Mouse (Mus musculus): ENCODE data around the gene Shmt2. TPM values are rescaled to one million over a fixed set of nuclear protein-coding genes. Genes with fewer than 3 reads are reported as not detected.
A peak's percentile ranks its signal among the peaks of the same experiment; 100 is the strongest.

Shmt2 gene
- 56.2 and 64.8 TPM in 2 replicates for polyA plus RNA-seq (2015; fragmentation: Nextera tagmentation; extraction: Ambion mirVana)

DNA sequence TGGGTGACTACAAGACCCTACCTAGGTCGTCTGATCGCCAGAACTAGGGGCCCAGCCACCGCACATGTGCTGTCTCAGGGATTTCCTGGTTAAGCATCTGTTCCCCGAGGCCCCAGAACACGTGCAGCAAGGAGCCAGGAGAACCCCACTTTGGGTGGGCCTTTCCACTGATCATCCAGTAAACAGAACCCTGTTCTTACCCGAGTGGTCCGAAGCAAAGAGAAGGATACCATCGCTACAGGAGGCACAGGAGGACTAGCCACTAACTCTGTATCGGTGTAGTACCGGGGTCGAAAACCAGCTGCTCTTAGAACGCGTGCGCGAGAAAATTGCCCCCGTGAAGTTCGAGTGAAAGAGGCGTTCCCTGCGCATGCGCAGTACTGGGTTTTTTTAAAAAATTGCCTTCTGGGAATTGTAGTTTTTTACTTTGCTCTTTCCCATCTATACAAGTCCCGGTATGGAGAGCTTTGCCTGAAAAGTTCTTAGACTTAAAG lies at the start of gene Shmt2:
Shmt2 (minus strand) TSS at position 357 of the 494 bp plus-strand sequence.
- H3K36me3 ChIP-seq = peaks cover 10% of the 10 kb centered on the region
- H3K4me3 ChIP-seq = peak within 1 kb of the TSS; percentile 56
- peak within 1 kb of the TSS; percentile 56 for H3K9ac ChIP-seq
- peak; percentile 64 for ATAC-seq (ENCODE audit: low FRiP score, low read depth)
- H3K9me3 ChIP-seq = no peaks in the 10 kb centered on the region
- no peak within 1 kb of the TSS for H3K27ac ChIP-seq (replicated peaks)
- under 1% methylated on average over 21 of the region's 21 CpGs for WGBS
- peaks cover 47% of the 10 kb centered on the region for H3K4me1 ChIP-seq (replicated peaks)
- H3K4me2 ChIP-seq = peak within 1 kb of the TSS; percentile 89
- H3K27me3 ChIP-seq = no peaks in the 10 kb centered on the region

- H3K9ac ChIP-seq = no peak overlapping the region
- no peaks in the 10 kb centered on the region for H3K4me1 ChIP-seq (replicated peaks)
- H3K4me2 ChIP-seq = no peak overlapping the region
- H3K27me3 ChIP-seq = no peaks in the 10 kb centered on the region
- H3K27ac ChIP-seq (replicated peaks) = no peak overlapping the region
- WGBS = 89% methylated on average over 17 of the region's 17 CpGs
- peaks cover 80% of the 10 kb centered on the region for H3K36me3 ChIP-seq
- ATAC-seq (ENCODE audit: low FRiP score, low read depth) = no peak
- H3K4me3 ChIP-seq = no peak overlapping the region
- H3K9me3 ChIP-seq = no peaks in the 10 kb centered on the region
Observed at GRCm38 (mm10) chr10:127570937-127571641, 48.8 kb upstream of the Shmt2 start.

DNA sequence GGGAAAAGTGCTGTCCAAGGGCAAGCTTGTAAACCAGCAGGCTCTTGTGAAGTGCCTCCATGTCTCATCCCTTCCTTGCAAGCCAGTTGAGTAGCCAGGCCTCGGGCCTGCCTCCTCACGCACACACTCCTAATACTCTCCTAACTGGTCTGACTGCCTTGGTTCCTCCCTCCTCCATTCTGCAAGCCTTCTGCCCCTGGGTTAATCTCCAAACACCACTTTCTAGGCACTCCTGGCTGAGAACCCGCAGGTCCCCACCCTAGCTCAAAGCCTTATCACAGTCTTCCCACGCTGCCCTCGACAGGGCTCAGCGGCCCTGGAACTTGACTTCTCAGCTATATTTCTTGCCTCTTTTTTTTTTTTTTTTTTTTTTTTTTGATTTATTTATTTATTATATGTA lies 48.1 kb upstream of the Shmt2 start:
- Histone ChIP-seq H3K9ac (no peak overlapping the region), H3K4me1 (replicated peaks) (no peaks in the 10 kb centered on the region), H3K9me3 (no peaks in the 10 kb centered on the region), H3K27me3 (no peaks in the 10 kb centered on the region), H3K4me3 (no peak overlapping the region), H3K36me3 (peaks cover 79% of the 10 kb centered on the region), H3K4me2 (no peak overlapping the region), H3K27ac (replicated peaks) (no peak overlapping the region)
- WGBS = 89% methylated on average over 6 of the region's 6 CpGs
- no peak for ATAC-seq (ENCODE audit: low FRiP score, low read depth)

GRCm38 (mm10) chr10:127569450-127569849 lies 47.2 kb upstream of the Shmt2 start:
- Histone ChIP-seq H3K36me3 (peaks cover 74% of the 10 kb centered on the region), H3K27ac (replicated peaks) (no peak overlapping the region), H3K27me3 (no peaks in the 10 kb centered on the region), H3K4me2 (no peak overlapping the region), H3K4me3 (no peak overlapping the region), H3K9ac (no peak overlapping the region), H3K4me1 (replicated peaks) (no peaks in the 10 kb centered on the region), H3K9me3 (no peaks in the 10 kb centered on the region)
- ATAC-seq (ENCODE audit: low FRiP score, low read depth) = no peak
- 37% methylated on average over 3 of the region's 3 CpGs for WGBS

- Histone ChIP-seq H3K36me3 (peaks cover 73% of the 10 kb centered on the region), H3K27ac (replicated peaks) (no peak overlapping the region), H3K4me3 (no peak overlapping the region), H3K27me3 (no peaks in the 10 kb centered on the region), H3K9ac (no peak overlapping the region), H3K4me1 (replicated peaks) (no peaks in the 10 kb centered on the region), H3K9me3 (no peaks in the 10 kb centered on the region), H3K4me2 (no peak overlapping the region)
- ATAC-seq (ENCODE audit: low FRiP score, low read depth) = no peak
- 95% methylated on average over 28 of the region's 28 CpGs for WGBS
Observed at GRCm38 (mm10) chr10:127566553-127567326, 44.5 kb upstream of the Shmt2 start.

DNA sequence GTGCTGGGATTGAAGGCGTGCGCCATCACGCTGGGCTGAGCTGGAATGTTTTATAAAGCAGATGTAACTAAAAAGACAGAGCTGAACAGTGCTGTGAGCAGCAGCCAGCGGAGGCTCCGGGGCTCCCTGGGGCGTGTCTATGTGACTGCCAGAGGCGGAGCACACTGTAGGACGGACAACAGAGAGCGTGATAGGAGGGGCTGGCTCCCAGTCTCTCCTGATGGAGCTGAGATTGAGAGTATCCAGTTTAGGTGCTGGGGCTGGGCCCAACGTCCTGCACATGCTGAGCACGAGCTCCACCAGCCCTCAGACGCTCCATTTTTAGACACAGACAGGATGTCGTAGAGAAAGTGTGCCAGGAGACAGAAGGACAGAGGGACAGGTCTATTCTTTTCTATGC lies 42.1 kb upstream of the Shmt2 start:
- no peak for ATAC-seq (ENCODE audit: low FRiP score, low read depth)
- 49% methylated on average over 13 of the region's 13 CpGs for WGBS
- Histone ChIP-seq H3K9ac (no peak overlapping the region), H3K4me3 (no peak overlapping the region), H3K4me2 (no peak overlapping the region), H3K36me3 (peaks cover 84% of the 10 kb centered on the region), H3K27ac (replicated peaks) (0 out of 2 replicates have a peak overlapping the region, but pooled peaks have one; percentile 11), H3K9me3 (no peaks in the 10 kb centered on the region), H3K4me1 (replicated peaks) (no peaks in the 10 kb centered on the region), H3K27me3 (no peaks in the 10 kb centered on the region)

DNA sequence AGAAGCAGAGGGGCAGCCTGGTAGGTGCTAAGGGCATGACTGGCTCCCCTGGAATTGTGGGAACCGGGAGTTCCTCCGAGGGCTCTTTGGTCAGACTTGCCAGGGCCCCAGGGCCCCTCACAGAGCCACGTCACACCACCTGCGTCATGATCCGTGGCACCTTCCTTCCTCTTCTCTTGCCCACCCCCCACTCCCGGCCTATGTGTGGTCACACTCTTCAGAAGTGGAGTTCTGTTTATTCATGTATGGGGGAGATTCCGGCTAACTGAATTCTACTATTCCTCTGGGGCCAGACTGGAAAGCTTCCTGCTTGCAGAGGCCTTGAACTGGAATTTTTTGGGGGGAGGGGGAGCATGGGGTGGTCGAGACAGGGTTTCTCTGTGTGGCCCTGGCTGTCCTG lies 41.6 kb upstream of the Shmt2 start:
- Histone ChIP-seq H3K36me3 (peaks cover 86% of the 10 kb centered on the region), H3K4me1 (replicated peaks) (no peaks in the 10 kb centered on the region), H3K27ac (replicated peaks) (0 out of 2 replicates have a peak overlapping the region, but pooled peaks have one; percentile 11), H3K4me2 (no peak overlapping the region), H3K9ac (no peak overlapping the region), H3K27me3 (no peaks in the 10 kb centered on the region), H3K9me3 (no peaks in the 10 kb centered on the region), H3K4me3 (no peak overlapping the region)
- WGBS = 82% methylated on average over 8 of the region's 8 CpGs
- no peak for ATAC-seq (ENCODE audit: low FRiP score, low read depth)

- Histone ChIP-seq H3K4me1 (replicated peaks) (no peaks in the 10 kb centered on the region), H3K27me3 (no peaks in the 10 kb centered on the region), H3K9me3 (no peaks in the 10 kb centered on the region), H3K4me3 (no peak overlapping the region), H3K4me2 (no peak overlapping the region), H3K27ac (replicated peaks) (no peak overlapping the region), H3K36me3 (peaks cover 90% of the 10 kb centered on the region), H3K9ac (no peak overlapping the region)
- no peak for ATAC-seq (ENCODE audit: low FRiP score, low read depth)
Observed at GRCm38 (mm10) chr10:127561145-127561544, 38.9 kb upstream of the Shmt2 start.

DNA sequence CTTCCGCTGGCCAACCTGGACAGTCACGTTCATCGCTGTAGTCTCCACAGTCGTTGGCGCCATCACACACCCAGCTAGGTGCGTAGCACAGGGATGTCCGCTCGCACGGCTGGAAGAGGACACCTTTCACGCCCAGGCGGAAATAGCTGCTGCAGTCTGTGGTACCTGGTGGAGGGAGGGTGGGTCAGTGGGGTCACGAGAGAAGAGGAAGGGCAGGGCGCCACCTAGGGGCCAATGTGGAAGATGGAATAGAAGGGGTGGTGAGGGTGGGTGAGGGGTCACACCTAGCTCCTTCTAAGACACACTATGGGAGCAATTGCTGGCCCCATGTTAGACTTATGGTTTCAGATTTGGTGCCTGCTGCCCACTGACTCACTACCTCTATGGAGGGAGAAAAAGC lies 35.2 kb upstream of the Shmt2 start:
- Histone ChIP-seq H3K27me3 (no peaks in the 10 kb centered on the region), H3K4me3 (no peak overlapping the region), H3K9me3 (no peaks in the 10 kb centered on the region), H3K4me2 (no peak overlapping the region), H3K4me1 (replicated peaks) (no peaks in the 10 kb centered on the region), H3K9ac (no peak overlapping the region), H3K27ac (replicated peaks) (no peak overlapping the region), H3K36me3 (peaks cover 97% of the 10 kb centered on the region)
- no peak for ATAC-seq (ENCODE audit: low FRiP score, low read depth)
- 88% methylated on average over 13 of the region's 13 CpGs for WGBS

DNA sequence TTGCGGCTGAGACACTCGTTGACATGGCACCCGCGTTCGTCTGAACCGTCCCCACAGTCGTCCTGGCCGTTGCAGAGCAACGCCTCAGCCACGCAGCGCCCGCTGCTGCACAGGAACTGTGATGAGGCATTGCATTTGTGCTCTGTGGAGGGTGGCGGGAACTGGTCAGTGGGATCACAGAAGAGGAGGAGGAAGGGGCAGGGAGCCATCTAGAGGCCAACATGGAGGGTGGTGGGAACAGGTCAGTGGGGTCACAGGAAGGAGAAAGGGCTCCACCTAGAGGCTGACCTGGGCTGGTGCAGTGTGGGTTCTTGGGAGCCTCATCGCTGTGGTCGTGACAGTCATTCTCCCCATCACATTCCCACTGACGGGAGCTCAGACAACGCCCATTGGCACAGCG lies 33.5 kb upstream of the Shmt2 start:
- Histone ChIP-seq H3K27ac (replicated peaks) (no peak overlapping the region), H3K27me3 (no peaks in the 10 kb centered on the region), H3K9ac (no peak overlapping the region), H3K4me3 (no peak overlapping the region), H3K9me3 (no peaks in the 10 kb centered on the region), H3K4me2 (no peak overlapping the region), H3K36me3 (peaks cover 97% of the 10 kb centered on the region), H3K4me1 (replicated peaks) (no peaks in the 10 kb centered on the region)
- 50% methylated on average over 18 of the region's 18 CpGs for WGBS
- 0 out of 2 replicates have a peak, but pooled peaks have one; percentile 21 for ATAC-seq (ENCODE audit: low FRiP score, low read depth)

DNA sequence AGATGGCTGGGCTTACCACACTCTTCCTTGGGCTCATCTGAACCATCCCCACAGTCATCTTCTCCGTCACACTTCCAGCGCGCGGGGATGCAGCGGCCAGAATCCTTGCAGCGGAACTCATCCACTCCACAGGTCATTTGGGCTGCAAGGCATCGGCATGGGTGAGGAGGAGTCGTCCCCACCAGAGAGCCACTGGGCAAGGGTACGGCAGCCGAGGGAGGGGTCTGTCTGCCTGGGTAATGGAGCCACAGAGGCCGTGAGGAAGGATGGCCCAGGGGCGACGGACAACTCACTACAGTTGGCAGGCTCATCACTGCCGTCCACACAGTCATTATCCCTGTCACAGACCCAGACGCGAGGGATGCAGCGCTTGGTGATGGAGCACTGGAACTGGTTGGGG lies 27.6 kb upstream of the Shmt2 start:
- Histone ChIP-seq H3K9me3 (no peaks in the 10 kb centered on the region), H3K27me3 (no peaks in the 10 kb centered on the region), H3K4me3 (no peak overlapping the region), H3K9ac (no peak overlapping the region), H3K36me3 (peaks cover 89% of the 10 kb centered on the region), H3K4me1 (replicated peaks) (no peaks in the 10 kb centered on the region), H3K4me2 (no peak overlapping the region), H3K27ac (replicated peaks) (no peak overlapping the region)
- WGBS = 85% methylated on average over 17 of the region's 17 CpGs
- no peak for ATAC-seq (ENCODE audit: low FRiP score, low read depth)

DNA sequence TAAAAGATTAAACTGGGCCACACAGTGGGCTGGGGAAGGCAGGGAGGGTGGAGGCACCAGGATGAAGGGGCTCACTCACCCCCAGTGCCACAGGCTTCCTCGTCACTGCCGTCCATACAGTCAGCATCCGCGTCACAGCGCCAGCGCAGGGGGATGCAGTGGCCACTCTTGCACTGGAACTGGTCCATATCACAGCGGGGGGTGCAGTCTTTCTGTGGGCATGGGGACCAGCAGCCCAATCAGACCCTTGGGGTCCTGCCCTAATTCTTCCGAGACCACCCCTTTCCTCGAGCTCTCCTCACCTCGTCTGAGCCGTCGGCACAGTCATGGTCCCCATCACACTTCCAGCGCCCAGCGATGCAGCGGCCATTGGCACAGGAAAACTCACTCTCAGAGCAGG lies 26.0 kb upstream of the Shmt2 start:
- Histone ChIP-seq H3K4me1 (replicated peaks) (no peaks in the 10 kb centered on the region), H3K4me3 (no peak overlapping the region), H3K27ac (replicated peaks) (no peak overlapping the region), H3K9me3 (no peaks in the 10 kb centered on the region), H3K9ac (no peak overlapping the region), H3K36me3 (peaks cover 89% of the 10 kb centered on the region), H3K27me3 (no peaks in the 10 kb centered on the region), H3K4me2 (no peak overlapping the region)
- 90% methylated on average over 15 of the region's 15 CpGs for WGBS
- ATAC-seq (ENCODE audit: low FRiP score, low read depth) = no peak
